Mouse (Mus musculus) cortical plate, adult 2 months (tissue): ENCODE measurements around the gene Apoa4. TPM values are rescaled to one million over a fixed set of nuclear protein-coding genes. Genes with fewer than 3 reads are reported as not detected.
A peak's percentile ranks its signal among the peaks of the same experiment; 100 is the strongest.

Experiments used
- H3K27ac ChIP-seq: fragments of 200-500 bp; 2 replicates; pipeline ENCODE4 v1.5.1; 2012; ENCODE audit warnings: low read length, control low read depth, inconsistent platforms; ENCODE audit not compliant: insufficient read depth
- H3K4me1 ChIP-seq: fragments of 200-500 bp; 2 replicates; pipeline ENCODE4 v1.6.1; 2011; ENCODE audit warnings: low read length; ENCODE audit not compliant: control insufficient read depth, insufficient read depth
- H3K4me3 ChIP-seq: fragments of 200-500 bp; 2 replicates; pipeline ENCODE4 v1.5.1; 2011; ENCODE audit warnings: mild to moderate bottlenecking, low read length, control low read depth; ENCODE audit not compliant: insufficient read depth
- CTCF ChIP-seq: fragments of 200-500 bp; IDR thresholded peaks from 2 replicates; pipeline ENCODE4 v1.5.1; 2011; ENCODE audit warnings: mild to moderate bottlenecking, control low read depth, low read length; ENCODE audit not compliant: insufficient read depth; ENCODE audit errors: extremely low read depth
- POLR2A ChIP-seq: fragments of 200-500 bp; IDR thresholded peaks from 2 replicates; pipeline ENCODE4 v1.6.1; 2011; ENCODE audit warnings: mild to moderate bottlenecking, low read length, control low read depth; ENCODE audit not compliant: insufficient read depth; ENCODE audit errors: extremely low read depth
- polyA plus RNA-seq: library from polyadenylated mRNA; depleted of rRNA; stranded (reverse); fragments of >200 nt; gene quantifications from 2 replicates; pipeline ENCODE4 v1.2.3, GENCODE M21; 2012; rRNA removed

Gene Apoa4
- 0.04 and 0.13 TPM in 2 replicates for polyA plus RNA-seq

- H3K27ac ChIP-seq: no peak within 1 kb of the TSS
- no peaks in the 10 kb centered on the region for H3K4me1 ChIP-seq
- TF ChIP-seq POLR2A: no peak
- TF ChIP-seq CTCF: no peak
- H3K4me3 ChIP-seq: no peak within 1 kb of the TSS
Measured at GRCm38 (mm10) chr9:46240526-46241153, at the start of gene Apoa4. Gene Apoa4, plus strand, starts transcription at chr9:46240696.

DNA sequence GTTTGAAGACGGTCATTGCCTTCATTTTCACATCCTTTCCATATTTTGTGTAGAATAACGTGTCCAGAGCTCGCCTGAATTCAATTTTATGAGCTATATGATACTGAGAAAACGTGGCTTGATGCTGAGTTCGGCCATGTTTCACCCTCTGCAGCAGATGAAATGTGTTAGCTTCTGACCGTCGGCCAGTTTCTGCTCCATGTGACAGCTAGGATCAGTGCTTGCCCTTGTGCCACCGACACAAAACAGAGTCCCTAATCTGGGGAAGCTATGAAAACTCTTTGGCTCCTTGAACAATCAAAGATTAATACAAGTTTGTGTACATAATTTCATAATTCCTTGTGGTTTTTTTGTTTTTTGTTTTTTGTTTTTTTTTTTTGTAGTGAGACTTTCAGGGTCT lies 49.3 kb upstream of the Apoa4 start:
- no peak overlapping the region for H3K27ac ChIP-seq
- H3K4me3 ChIP-seq: no peak overlapping the region
- TF ChIP-seq POLR2A: no peak
- TF ChIP-seq CTCF: no peak
- H3K4me1 ChIP-seq: no peaks in the 10 kb centered on the region

DNA sequence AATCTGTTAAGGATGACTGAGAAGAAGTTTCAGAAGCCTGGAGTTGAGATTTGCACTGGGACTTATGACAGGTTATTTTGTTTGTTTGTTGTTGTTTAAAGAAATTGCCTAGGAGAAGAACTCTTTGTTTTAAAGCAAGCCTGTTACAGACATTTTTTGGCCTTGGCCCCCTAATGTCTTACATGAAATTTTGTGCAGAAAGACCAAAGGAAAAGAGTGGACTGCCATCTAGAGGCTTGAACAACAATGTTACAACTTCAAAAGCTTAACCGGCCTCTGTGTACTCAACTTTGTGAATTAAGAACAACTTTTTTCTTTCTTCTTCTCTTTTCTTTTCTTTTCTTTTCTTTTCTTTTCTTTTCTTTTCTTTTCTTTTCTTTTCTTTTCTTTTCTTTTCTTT lies 48.9 kb upstream of the Apoa4 start:
- TF ChIP-seq CTCF (peak; percentile 31; the same call in 1 of the 2 replicates), POLR2A (no peak)
- Histone ChIP-seq H3K4me3 (no peak overlapping the region), H3K27ac (no peak overlapping the region), H3K4me1 (no peaks in the 10 kb centered on the region)

DNA sequence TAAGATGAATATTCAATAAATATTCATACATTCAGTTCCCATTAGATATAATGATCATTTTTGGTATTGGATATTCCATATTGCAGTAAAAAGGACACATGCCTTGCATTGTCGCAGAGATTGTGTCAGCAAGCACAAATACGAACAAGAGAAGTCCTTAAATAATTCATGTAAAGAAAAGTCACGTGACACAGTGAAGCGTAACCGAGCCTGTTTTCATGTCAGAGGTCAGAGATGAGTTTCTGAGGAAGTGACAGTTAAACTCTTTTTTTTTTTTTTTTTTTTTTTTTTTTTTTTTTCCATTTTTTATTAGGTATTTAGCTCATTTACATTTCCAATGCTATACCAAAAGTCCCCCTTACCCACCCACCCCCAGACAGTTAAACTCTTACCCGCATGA lies 47.9 kb upstream of the Apoa4 start:
- Histone ChIP-seq H3K4me1 (no peaks in the 10 kb centered on the region), H3K27ac (no peak overlapping the region), H3K4me3 (no peak overlapping the region)
- TF ChIP-seq POLR2A (no peak), CTCF (no peak)

- no peak overlapping the region for H3K4me3 ChIP-seq
- H3K27ac ChIP-seq: no peak overlapping the region
- TF ChIP-seq CTCF (no peak), POLR2A (no peak)
- peaks cover 2% of the 10 kb centered on the region for H3K4me1 ChIP-seq
Measured at GRCm38 (mm10) chr9:46194809-46195208, 45.7 kb upstream of the Apoa4 start.

- no peak overlapping the region for H3K4me3 ChIP-seq
- TF ChIP-seq CTCF (no peak), POLR2A (no peak)
- peaks cover 2% of the 10 kb centered on the region for H3K4me1 ChIP-seq
- H3K27ac ChIP-seq: no peak overlapping the region
Measured at GRCm38 (mm10) chr9:46196699-46197169, 43.8 kb upstream of the Apoa4 start.

- H3K4me1 ChIP-seq: peaks cover 2% of the 10 kb centered on the region
- no peak overlapping the region for H3K27ac ChIP-seq
- TF ChIP-seq CTCF (no peak), POLR2A (no peak)
- H3K4me3 ChIP-seq: no peak overlapping the region
Measured at GRCm38 (mm10) chr9:46198461-46198860, 42.0 kb upstream of the Apoa4 start.

DNA sequence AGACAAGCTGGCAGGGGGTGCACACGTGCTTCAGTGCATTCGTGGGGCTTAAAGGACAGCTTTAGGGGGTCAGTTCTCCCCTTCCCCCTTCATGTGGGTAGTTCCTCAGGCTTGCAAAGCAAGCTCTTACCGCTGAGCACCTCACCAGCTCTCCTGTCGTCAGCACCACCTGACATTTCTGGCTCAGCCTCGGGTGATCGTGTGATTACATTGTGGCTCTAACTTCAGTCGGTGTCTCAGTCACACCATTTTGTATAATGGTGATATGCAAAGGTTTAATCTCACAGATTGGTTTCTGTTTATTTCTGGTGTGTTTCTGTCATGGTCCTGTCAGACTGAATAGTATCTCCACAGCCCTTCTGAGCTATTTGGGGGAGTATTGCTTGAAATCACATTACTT lies 41.6 kb upstream of the Apoa4 start:
- peaks cover 2% of the 10 kb centered on the region for H3K4me1 ChIP-seq
- no peak overlapping the region for H3K27ac ChIP-seq
- TF ChIP-seq CTCF: no peak
- TF ChIP-seq POLR2A: no peak
- no peak overlapping the region for H3K4me3 ChIP-seq

DNA sequence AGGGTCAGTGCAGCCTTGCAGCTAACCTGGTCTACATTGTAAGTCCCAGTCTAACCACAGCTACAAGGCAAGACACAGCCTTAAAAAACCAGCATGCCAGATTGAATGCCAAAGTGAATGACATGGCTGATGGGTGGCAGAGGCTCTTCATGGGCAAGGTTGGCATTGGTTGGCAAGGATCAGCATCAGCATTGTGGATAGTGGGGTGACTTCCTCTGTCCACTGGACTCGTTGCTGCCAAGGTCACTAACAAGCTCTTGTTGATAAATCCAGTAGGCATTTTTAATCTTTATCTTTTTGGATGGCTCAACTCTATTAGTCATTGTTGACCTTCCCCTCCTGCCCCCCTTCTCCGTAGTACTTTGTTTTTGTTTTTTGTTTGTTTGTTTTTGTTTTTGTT lies 40.9 kb upstream of the Apoa4 start:
- Histone ChIP-seq H3K4me1 (peaks cover 2% of the 10 kb centered on the region), H3K4me3 (no peak overlapping the region), H3K27ac (no peak overlapping the region)
- TF ChIP-seq CTCF (no peak), POLR2A (no peak)

- Histone ChIP-seq H3K4me3 (no peak overlapping the region), H3K4me1 (no peaks in the 10 kb centered on the region)
- TF ChIP-seq CTCF: no peak
- TF ChIP-seq POLR2A: no peak
Measured at GRCm38 (mm10) chr9:46206834-46207500, 33.5 kb upstream of the Apoa4 start.

More at GRCm38 (mm10) chr9:46206834-46207500, 33.5 kb upstream of the Apoa4 start:
- H3K27ac ChIP-seq: no peak overlapping the region
